Mouse (Mus musculus): Measurements from ENCODE around the gene Slco2a1.

DNA sequence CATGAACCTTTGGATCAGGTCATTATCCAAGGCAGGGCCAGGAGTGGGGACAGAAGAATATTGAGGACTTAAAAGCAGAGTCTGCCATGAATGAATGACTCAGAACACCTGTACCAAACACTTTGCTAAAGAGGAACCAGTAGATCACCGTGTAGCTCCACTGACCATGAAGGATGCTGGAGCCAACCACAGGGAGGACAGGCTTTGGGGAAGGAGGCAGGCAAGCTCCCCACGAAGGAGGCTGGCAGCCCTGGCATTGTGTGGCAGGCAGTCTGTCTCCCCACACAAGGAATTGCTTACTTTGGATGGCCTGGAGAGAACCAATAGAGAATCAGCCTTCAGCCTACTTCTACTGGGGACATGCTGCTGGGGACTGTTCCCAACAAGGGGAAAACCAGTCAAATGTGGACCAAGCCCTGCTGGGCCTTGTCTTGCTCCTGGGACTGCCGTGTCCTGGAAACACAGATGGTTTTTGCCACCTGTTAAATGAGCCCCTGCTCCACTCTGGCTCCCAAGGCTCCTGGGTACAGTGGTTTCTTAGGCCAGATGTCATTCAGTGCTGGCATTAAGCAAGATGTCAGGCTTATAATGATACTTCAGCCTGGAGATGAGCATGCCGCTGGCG, 130.3 kb downstream of the Slco2a1 start:
- TF ChIP-seq CTCF (IDR thresholded peaks at IDR 0.05; ENCODE audit: low read depth, low read length), result no peak
- no peak for TF ChIP-seq TAL1 (conservative IDR thresholded peaks at IDR 0.05; ENCODE audit: low read depth, low read length)
- no peak for TF ChIP-seq GATA1 (IDR thresholded peaks at IDR 0.05; ENCODE audit: borderline replicate concordance, low read length)
- no peak for TF ChIP-seq POLR2AphosphoS5 (IDR thresholded peaks at IDR 0.05; ENCODE audit: insufficient replicate concordance, low read depth, low read length)
- no peak for TF ChIP-seq GATA2 (IDR thresholded peaks at IDR 0.05; ENCODE audit: borderline replicate concordance, low read depth, low read length)
